Mouse (Mus musculus) brain, embryonic 14.5 days (tissue): Measurements from ENCODE around the gene Gm49369. TPM values are rescaled to one million over a fixed set of nuclear protein-coding genes. Genes with fewer than 3 reads are reported as not detected.

ENCODE experiments used
- DNase-seq: peaks from one replicate; pipeline ENCODE4 v3.0.0-alpha.2; 2011; ENCODE audit warnings: low read depth
- CTCF ChIP-seq: fragments of 200-500 bp; IDR thresholded peaks from 2 replicates; pipeline ENCODE4 v1.5.1; 2012; ENCODE audit warnings: inconsistent platforms, mild to moderate bottlenecking, moderate library complexity, borderline replicate concordance; ENCODE audit not compliant: insufficient read depth, insufficient read length; ENCODE audit errors: extremely low read depth
- POLR2A ChIP-seq: fragments of 200-500 bp; IDR thresholded peaks from 2 replicates; pipeline ENCODE4 v1.6.1; 2012; ENCODE audit warnings: mild to moderate bottlenecking, inconsistent platforms, borderline replicate concordance; ENCODE audit not compliant: poor library complexity, insufficient read depth, insufficient read length, severe bottlenecking; ENCODE audit errors: extremely low read depth
- polyA plus RNA-seq: library from polyadenylated mRNA; depleted of rRNA; stranded (reverse); fragments of >200 nt; gene quantifications from 2 replicates; pipeline ENCODE4 v1.2.3, GENCODE M21; 2012

Gene Gm49369
- polyA plus RNA-seq, 1 experiment = 0.12 TPM

- no peak for DNase-seq
- TF ChIP-seq POLR2A = no peak
- TF ChIP-seq CTCF = no peak
These were observed 5.7 kb upstream of the Gm49369 start for GRCm38 (mm10) chr7:142388198-142388597.

- peak; percentile 99 for DNase-seq
These were observed 5.1 kb upstream of the Gm49369 start, which contains the start of gene Ctsd for GRCm38 (mm10) chr7:142387419-142388148. Gene Ctsd (minus strand): TSS chr7:142388038.

GRCm38 (mm10) chr7:142386621-142387201 is 4.2 kb upstream of the Gm49369 start:
- no peak for TF ChIP-seq CTCF
- TF ChIP-seq POLR2A = no peak
- DNase-seq = no peak

More at GRCm38 (mm10) chr7:142387419-142388148, 5.1 kb upstream of the Gm49369 start, which contains the start of gene Ctsd:
- TF ChIP-seq POLR2A (peak; percentile 45; the same call in 1 of the 2 replicates), CTCF (no peak)

- DNase-seq = no peak
- TF ChIP-seq CTCF = no peak
- no peak for TF ChIP-seq POLR2A
These were observed 3.4 kb upstream of the Gm49369 start for GRCm38 (mm10) chr7:142385742-142386403.

- TF ChIP-seq POLR2A = no peak
- TF ChIP-seq CTCF = no peak
- no peak for DNase-seq
These were observed 1.8 kb upstream of the Gm49369 start for GRCm38 (mm10) chr7:142384306-142384705.

GRCm38 (mm10) chr7:142381175-142381574 is 1.3 kb downstream of the Gm49369 start:
- TF ChIP-seq CTCF (no peak), POLR2A (no peak)
- no peak for DNase-seq

GRCm38 (mm10) chr7:142379186-142379585 is 3.3 kb downstream of the Gm49369 start:
- no peak for TF ChIP-seq POLR2A
- TF ChIP-seq CTCF = no peak

GRCm38 (mm10) chr7:142377233-142377925 is 5.1 kb downstream of the Gm49369 start:
- TF ChIP-seq POLR2A = no peak
- no peak for TF ChIP-seq CTCF
- no peak for DNase-seq

More at GRCm38 (mm10) chr7:142379186-142379585, 3.3 kb downstream of the Gm49369 start:
- no peak for DNase-seq

- TF ChIP-seq CTCF (no peak), POLR2A (no peak)
- DNase-seq = no peak
These were observed 6.4 kb downstream of the Gm49369 start for GRCm38 (mm10) chr7:142376096-142376495.

- DNase-seq = no peak
- TF ChIP-seq CTCF = no peak
- no peak for TF ChIP-seq POLR2A
These were observed 7.2 kb downstream of the Gm49369 start for GRCm38 (mm10) chr7:142375261-142375724.

GRCm38 (mm10) chr7:142374413-142375015 is 8.0 kb downstream of the Gm49369 start:
- TF ChIP-seq POLR2A (no peak), CTCF (no peak)
- no peak for DNase-seq
